Comparison of ENCODE assay signal across 41 mouse cellular contexts in the genomic region with DNA sequence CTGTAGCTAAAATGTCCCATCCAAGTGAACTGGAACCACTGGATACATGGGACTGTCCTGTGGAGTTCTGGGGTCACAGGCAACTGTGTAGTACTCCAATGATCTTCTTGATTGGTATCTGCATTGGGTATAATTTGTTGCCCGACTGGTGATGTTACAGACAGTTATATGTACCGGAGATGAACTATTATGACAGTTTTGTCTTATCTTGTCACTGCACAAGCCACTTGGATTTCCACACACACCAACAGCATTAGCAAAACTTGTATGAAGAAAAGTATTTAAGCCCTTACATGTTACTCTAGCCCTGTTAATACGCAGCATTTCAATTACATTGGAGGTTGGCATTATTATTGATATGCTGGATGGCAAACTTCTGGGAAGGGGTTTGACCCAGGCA. TPM values are rescaled to one million over a fixed set of nuclear protein-coding genes. Genes with fewer than 3 reads are reported as not detected.
"Had no signal": no experiment of that assay in that cellular context is flagged by ENCODE, and none has a peak within 500 bp of the region (broad histone marks: within the 10 kb centered on the region; RNA-seq: fewer than 3 reads in every experiment).

No protein-coding gene starts in this region.

RNA-seq across cellular contexts. Expression of a gene that starts 0.5 kb away (rescaled TPM):
- total RNA-seq: heart, postnatal 10 days; heart, postnatal 14 days; heart, postnatal 25 days; heart, postnatal 36 days; heart, postnatal 4 days; hindbrain, postnatal 0 days; layer of hippocampus, adult 18-20 months; layer of hippocampus, adult 2 months; layer of hippocampus, adult 8-10 months; layer of hippocampus, postnatal 10 days; layer of hippocampus, postnatal 14 days; layer of hippocampus, postnatal 25 days; layer of hippocampus, postnatal 36 days; left cerebral cortex, adult 18-20 months had no signal
- polyA plus RNA-seq: heart, embryonic 10.5 days; heart, embryonic 11.5 days; heart, embryonic 13.5 days; heart, embryonic 14.5 days; heart, embryonic 15.5 days; heart, postnatal 0 days; hindbrain, embryonic 10.5 days; hindbrain, embryonic 11.5 days; hindbrain, embryonic 12.5 days; hindbrain, embryonic 13.5 days; hindbrain, embryonic 14.5 days; hindbrain, embryonic 15.5 days; hindbrain, embryonic 16.5 days; hindbrain, postnatal 0 days; inflammation-experienced regulatory T-cells, adult 6 months; intestine, embryonic 14.5 days; intestine, embryonic 15.5 days; intestine, embryonic 16.5 days; intestine, postnatal 0 days; kidney, adult 2 months; kidney, embryonic 14.5 days; kidney, embryonic 16.5 days; kidney, postnatal 0 days; large intestine, adult 2 months had no signal

RNA-seq across cellular contexts. Expression of a gene that starts 48.5 kb away (rescaled TPM):
- total RNA-seq: heart, postnatal 10 days; heart, postnatal 14 days; heart, postnatal 25 days; heart, postnatal 36 days; heart, postnatal 4 days; hematopoietic stem cell, adult 5-6 weeks; hindbrain, postnatal 0 days; layer of hippocampus, adult 18-20 months; layer of hippocampus, adult 2 months; layer of hippocampus, adult 8-10 months; layer of hippocampus, postnatal 10 days; layer of hippocampus, postnatal 14 days; layer of hippocampus, postnatal 25 days; layer of hippocampus, postnatal 36 days; left cerebral cortex, adult 18-20 months had no signal
- polyA plus RNA-seq: heart, embryonic 10.5 days; heart, embryonic 11.5 days; heart, embryonic 12.5 days; heart, embryonic 13.5 days; heart, embryonic 14.5 days; heart, embryonic 15.5 days; heart, embryonic 16.5 days; heart, postnatal 0 days; hindbrain, embryonic 10.5 days; hindbrain, embryonic 11.5 days; hindbrain, embryonic 12.5 days; hindbrain, embryonic 13.5 days; hindbrain, embryonic 14.5 days; hindbrain, embryonic 15.5 days; hindbrain, embryonic 16.5 days; hindbrain, postnatal 0 days; inflammation-experienced regulatory T-cells, adult 6 months; intestine, embryonic 14.5 days; intestine, embryonic 15.5 days; intestine, embryonic 16.5 days; intestine, postnatal 0 days; kidney, adult 2 months; kidney, embryonic 14.5 days; kidney, embryonic 15.5 days; kidney, embryonic 16.5 days; kidney, postnatal 0 days; large intestine, adult 2 months had no signal

RNA-seq across cellular contexts. Expression of a gene that starts 50.3 kb away (rescaled TPM):
- total RNA-seq: layer of hippocampus, adult 18-20 months; layer of hippocampus, postnatal 25 days; left cerebral cortex, adult 18-20 months had no signal
- polyA plus RNA-seq: inflammation-experienced regulatory T-cells, adult 6 months had no signal
